Mouse (Mus musculus) T-cell, adult 2 months (primary cell): ENCODE results near the gene Hsd17b1.

Experiments used
- DNase-seq: peaks from one replicate; pipeline ENCODE4 v3.0.0; 2022; ENCODE audit warnings: low spot score

Gene Hsd17b1

GRCm38 (mm10) chr11:101078121-101078520 lies at the start of gene Hsd17b1:
TSS of gene Hsd17b1 (plus strand) at chr11:101078411.
- no peak for DNase-seq

GRCm38 (mm10) chr11:101029320-101029719 lies 48.9 kb upstream of the Hsd17b1 start:
- DNase-seq, result no peak

- DNase-seq, result no peak
Observed at GRCm38 (mm10) chr11:101030136-101030807, 47.9 kb upstream of the Hsd17b1 start.

GRCm38 (mm10) chr11:101030808-101031156 lies 47.4 kb upstream of the Hsd17b1 start:
- no peak for DNase-seq

- DNase-seq, result no peak
Observed at GRCm38 (mm10) chr11:101031470-101031869, 46.7 kb upstream of the Hsd17b1 start.

- DNase-seq, result no peak
Observed at GRCm38 (mm10) chr11:101033856-101034500, 44.2 kb upstream of the Hsd17b1 start.

GRCm38 (mm10) chr11:101034614-101035327 lies 43.4 kb upstream of the Hsd17b1 start:
- DNase-seq, result no peak

- DNase-seq, result no peak
Observed at GRCm38 (mm10) chr11:101035328-101035695, 42.9 kb upstream of the Hsd17b1 start.

- no peak for DNase-seq
Observed at GRCm38 (mm10) chr11:101037795-101038194, 40.4 kb upstream of the Hsd17b1 start.

- DNase-seq, result no peak
Observed at GRCm38 (mm10) chr11:101045826-101046225, 32.4 kb upstream of the Hsd17b1 start.

- DNase-seq, result peak; percentile 27
Observed at GRCm38 (mm10) chr11:101046440-101046839, 31.8 kb upstream of the Hsd17b1 start.

GRCm38 (mm10) chr11:101047502-101047901 lies 30.7 kb upstream of the Hsd17b1 start:
- peak; percentile 35 for DNase-seq

- DNase-seq, result no peak
Observed at GRCm38 (mm10) chr11:101050359-101050758, 27.9 kb upstream of the Hsd17b1 start.

GRCm38 (mm10) chr11:101051051-101051493 lies 27.1 kb upstream of the Hsd17b1 start:
- DNase-seq, result no peak

GRCm38 (mm10) chr11:101051617-101052016 lies 26.6 kb upstream of the Hsd17b1 start:
- no peak for DNase-seq

GRCm38 (mm10) chr11:101052751-101053473 lies 25.3 kb upstream of the Hsd17b1 start:
- no peak for DNase-seq

- no peak for DNase-seq
Observed at GRCm38 (mm10) chr11:101053974-101054373, 24.2 kb upstream of the Hsd17b1 start.

- DNase-seq, result no peak
Observed at GRCm38 (mm10) chr11:101055418-101055817, 22.8 kb upstream of the Hsd17b1 start.

GRCm38 (mm10) chr11:101056885-101057284 lies 21.3 kb upstream of the Hsd17b1 start:
- DNase-seq, result no peak

GRCm38 (mm10) chr11:101057860-101058259 lies 20.4 kb upstream of the Hsd17b1 start:
- DNase-seq, result peak; percentile 83

- DNase-seq, result no peak
Observed at GRCm38 (mm10) chr11:101058726-101059125, 19.5 kb upstream of the Hsd17b1 start.

- DNase-seq, result no peak
Observed at GRCm38 (mm10) chr11:101059473-101059872, 18.7 kb upstream of the Hsd17b1 start.
